Mouse (Mus musculus) cerebellum, postnatal 4 days (tissue): ENCODE data around the gene Nrxn2.

Source experiments
- DNase-seq, 2 experiments: peaks; one replicate each; pipeline ENCODE4 v3.0.0; 2022; ENCODE audit warnings: low spot score in 2 of 2, mixed read lengths in 1 of 2

Gene Nrxn2

DNA sequence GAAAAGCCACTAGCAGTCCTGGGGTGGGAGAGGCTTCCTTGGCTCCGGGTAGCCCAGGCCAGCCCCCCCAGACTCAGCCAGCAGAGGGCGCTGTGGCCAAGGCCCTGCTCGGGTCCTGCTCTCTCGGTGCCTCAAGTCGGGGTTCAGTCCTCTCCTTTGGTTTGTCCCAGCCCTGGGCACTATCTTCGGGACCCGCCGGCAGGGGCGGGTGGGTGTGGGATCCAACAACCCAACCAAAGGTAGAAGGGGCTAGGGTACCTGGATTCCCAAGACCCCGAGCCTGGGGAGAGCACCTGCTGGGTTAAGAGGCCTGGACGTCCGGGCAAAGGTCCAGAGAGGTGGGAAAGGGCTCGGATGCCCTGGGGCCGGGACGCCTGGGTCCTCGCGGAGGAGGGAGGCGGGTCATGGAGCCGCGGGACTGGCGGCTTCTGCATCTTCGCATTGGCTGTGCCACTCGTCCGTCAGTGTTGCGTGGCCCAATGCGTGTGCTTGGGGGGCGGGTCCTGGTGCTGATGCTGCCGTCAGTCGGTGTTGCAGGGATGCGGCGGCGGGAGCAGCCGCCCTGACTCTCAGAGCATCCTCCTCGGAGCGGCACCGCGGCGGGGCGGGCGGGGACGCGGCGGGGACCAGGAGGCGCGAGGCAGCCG, at the start of gene Nrxn2:
TSS of gene Nrxn2 (plus strand) at position 499 of the 647 bp plus-strand sequence.
- DNase-seq = peak; percentile 89 to 97

DNA sequence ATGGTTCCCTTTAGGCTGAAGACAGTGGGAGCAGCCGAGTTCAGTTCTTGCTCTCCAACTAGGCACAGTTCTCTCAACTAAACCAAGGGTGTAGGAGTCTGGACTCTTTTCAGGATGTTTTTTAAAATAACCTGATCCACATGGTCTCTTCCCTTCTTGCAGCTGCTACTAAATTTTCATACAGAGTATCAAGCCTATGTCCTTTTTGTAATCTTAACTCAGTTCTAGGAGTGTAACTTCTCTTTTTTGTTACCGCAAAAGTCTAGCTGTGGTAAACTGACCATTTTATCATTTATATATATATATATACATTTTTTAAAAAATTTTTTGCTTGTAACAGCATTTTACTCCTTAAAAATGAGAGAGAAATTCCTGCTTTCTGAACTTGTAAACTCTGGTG, 48.4 kb upstream of the Nrxn2 start:
- no peak for DNase-seq

DNA sequence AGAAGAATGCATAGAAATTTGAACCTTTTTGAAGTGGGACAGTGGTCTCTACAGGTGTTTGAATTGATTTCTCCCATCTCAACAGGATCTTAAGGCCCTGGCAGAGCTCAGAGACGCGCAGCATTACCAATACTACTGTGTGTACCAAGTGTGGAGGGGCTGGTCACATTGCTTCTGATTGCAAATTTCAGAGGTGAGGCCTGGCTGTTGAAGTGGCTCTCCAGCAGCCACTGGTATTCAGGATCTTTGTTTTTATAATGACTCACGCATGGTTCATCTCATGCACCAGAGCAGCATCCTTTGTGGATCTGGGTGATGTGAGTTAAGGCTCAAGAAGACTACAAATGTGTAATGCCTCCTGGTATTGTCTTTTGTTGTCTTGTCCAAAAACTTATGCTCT, 46.1 kb upstream of the Nrxn2 start:
- no peak for DNase-seq

DNA sequence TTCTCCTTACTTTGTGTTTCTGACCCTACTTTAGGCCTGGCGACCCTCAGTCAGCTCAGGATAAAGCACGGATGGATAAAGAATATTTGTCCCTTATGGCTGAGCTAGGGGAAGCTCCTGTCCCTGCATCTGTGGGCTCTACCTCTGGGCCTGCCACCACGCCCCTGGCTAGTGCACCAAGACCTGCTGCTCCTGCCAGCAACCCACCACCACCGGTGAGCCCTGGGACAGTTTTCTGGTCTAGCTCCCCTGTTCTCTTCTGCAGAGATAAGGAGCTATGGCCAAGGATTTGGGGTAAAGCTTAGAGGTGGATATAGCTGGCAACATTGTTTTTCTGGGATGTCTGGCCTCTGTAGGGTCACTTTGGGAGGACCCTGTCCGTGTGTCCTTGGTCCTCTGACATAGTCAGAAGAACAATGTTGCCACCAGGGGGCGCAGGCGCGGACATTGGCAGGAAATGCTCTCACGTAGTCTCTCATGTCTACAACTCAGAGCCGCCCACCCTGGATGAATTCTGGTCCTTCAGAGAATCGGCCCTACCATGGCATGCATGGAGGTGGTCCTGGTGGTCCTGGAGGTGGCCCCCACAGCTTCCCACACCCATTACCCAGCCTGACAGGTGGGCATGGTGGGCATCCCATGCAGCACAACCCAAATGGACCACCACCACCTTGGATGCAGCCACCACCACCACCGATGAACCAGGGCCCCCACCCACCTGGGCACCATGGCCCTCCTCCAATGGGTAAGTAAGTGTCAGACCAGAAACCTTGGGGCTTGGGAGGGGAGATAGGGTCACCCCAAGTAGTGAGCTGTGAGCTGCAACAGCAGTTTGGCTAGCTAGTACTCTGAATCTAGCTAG, 44.8 kb upstream of the Nrxn2 start:
- DNase-seq = peak; percentile 79 to 90

DNA sequence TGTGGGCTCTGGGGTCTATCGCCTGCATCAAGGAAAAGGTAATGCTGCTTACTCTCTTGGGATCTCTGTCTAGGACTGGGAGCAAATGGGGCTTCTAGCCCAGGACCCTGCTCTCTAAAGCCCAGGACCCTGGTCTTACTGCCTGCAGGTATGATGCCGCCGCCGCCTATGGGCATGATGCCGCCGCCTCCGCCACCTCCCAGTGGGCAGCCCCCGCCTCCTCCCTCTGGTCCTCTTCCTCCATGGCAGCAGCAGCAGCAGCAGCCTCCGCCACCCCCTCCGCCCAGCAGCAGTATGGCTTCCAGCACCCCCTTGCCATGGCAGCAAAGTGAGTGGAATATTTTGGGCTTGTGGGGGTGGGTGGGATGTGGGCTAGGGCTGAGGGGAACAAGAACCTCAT, 44.0 kb upstream of the Nrxn2 start:
- DNase-seq = no peak

DNA sequence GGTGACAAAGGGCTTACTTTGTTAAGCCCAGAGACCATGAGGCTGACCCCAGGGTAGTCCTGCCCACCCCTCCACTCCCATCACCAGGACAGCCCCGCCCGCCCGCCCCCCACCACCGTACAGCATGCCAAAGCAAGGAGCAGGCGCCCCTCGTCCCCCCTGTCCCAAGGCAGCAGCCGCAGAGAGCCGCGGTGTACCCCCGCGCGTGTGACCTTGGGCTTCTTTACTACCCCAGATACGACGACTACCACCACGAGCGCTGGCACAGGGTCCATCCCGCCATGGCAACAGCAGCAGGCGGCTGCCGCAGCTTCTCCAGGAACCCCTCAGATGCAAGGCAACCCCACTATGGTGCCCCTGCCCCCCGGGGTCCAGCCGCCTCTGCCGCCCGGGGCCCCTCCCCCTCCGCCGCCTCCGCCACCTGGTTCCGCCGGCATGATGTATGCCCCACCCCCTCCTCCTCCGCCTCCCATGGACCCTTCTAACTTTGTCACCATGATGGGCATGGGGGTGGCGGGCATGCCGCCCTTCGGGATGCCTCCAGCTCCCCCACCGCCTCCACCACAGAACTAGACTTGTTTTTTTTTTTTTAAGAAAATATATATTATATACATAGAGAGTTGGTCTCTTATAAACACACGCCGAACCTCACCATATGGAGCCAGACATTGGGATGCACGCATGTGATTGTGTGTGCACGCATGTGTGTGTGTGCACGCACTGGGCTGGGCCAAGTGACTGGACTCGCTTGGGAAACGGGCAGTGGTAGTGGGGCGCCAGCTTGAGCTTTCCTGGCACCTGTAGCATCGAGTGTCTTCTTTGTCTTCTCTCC, 42.9 kb upstream of the Nrxn2 start:
- no peak for DNase-seq

DNA sequence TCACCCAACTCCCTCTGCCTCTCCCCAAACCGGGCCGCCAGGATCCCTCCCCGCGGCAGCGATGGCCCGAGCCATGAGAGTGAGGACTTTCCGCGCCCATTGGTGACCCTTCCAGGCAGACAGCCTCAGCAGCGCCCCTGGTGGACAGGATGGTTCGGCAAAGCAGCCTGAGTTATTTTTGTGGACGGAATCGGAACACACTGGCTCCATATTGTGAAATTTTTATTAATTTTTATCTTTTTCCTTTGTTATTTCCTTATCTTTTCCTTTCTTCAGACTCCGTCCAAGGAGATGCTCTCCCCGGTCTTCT, 42.3 kb upstream of the Nrxn2 start:
- DNase-seq = peak; percentile 66 to 82

DNA sequence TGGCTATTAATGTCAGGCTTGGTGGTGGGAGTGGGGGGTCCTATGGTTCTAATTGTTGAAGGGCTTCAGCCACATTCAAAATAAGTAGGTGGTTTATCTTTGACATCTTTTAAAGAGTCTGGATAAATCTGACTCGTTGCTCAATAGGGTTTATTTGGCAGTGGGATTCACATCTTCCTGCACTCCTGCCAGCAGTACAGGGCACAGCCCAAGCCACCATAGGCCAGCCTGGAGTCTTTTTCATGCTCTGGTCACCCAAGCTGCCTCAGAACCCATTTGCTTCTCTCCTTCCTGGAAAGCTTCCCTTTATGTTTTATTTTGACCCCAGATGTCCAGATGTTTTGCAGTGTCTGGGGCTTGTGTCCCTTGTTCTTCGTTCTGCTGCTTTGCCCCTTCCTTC, 41.9 kb upstream of the Nrxn2 start:
- DNase-seq = no peak

DNA sequence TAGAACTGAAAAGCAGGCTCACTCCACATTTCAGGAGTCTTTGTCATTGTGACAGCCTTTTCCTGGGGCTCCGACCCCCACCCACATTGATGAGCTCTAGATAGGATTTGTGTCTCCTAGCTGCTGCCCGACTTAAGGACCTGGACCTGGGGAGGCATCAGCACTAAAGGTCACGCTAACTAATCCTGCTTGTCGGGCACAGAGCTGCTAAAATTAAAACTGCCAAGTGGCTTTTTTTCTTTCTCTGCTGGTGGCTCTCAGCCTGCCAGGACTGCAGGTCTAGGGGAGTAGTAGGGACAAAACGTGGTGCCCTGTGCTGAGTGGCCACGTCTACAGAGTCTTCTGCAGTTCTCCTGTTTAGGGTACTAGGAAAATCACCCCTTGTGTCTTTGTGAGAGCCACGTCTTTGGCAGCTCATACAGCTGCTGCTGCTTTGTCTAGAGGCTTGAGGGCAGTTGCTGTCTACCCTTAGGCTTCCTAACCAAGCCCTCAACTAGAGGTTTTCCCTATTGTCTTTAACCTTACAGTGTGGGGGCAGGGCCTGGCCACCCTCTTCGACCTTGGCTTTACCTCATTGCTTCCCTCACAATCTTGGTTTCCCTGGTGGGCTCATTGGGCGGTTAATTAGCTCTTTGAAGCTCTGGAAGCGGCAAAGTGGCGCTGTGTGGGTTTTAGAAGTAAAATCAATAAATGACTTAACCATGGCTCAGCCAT, 41.0 kb upstream of the Nrxn2 start:
- no peak for DNase-seq

DNA sequence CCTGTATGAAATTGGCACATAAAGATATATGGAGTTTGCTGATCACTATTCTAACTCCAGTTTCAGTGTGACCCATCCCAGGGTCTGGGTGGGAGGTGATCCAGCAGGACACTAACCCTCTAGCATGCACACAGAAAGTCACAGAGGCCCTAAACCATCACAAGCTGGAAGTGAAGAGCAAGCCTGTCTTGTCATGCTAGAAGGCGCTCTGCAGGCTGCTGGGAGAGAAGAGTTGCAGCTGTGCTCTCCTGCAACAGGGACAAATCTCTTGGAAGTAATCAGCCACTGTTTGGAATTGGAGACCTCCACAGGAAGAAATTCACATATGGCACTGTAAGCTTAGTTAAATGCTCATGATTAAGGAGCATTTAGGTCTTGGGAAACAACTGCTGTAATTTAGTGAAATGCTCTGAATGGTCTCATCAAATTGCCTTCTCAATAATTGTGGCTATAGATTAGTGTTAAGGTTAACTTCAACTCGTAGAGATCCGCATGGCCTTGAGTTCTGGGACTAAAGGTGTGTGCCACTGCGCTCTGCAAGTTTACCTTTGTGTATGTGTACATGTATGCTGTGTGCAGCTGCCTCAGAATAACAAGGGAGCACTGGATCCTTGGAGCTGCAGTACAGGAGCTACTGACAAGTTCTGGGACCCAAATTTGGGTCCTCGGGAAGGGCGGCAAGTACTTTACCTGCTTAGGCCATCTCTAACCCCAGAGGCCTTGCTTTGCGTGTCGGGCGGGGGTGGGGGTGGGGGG, 37.9 kb upstream of the Nrxn2 start:
- DNase-seq = no peak

DNA sequence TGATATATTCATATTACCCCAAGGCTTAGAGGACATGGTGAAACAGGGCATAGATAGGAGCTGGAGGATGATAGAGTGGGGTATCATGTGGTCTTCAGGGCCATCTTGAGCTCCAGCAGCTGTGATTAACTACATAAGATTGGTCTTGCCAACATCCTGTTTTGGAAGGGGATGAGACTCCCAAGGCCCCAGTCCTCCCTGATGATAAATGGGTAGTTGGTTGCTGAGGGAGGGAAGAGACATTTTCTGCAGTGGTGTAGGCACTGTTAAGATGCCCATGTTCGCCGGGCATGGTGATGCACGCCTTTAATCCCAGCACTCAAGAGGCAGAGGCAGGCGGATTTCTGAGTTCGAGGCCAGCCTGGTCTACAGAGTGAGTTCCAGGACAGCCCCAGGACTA, 37.3 kb upstream of the Nrxn2 start:
- no peak for DNase-seq

DNA sequence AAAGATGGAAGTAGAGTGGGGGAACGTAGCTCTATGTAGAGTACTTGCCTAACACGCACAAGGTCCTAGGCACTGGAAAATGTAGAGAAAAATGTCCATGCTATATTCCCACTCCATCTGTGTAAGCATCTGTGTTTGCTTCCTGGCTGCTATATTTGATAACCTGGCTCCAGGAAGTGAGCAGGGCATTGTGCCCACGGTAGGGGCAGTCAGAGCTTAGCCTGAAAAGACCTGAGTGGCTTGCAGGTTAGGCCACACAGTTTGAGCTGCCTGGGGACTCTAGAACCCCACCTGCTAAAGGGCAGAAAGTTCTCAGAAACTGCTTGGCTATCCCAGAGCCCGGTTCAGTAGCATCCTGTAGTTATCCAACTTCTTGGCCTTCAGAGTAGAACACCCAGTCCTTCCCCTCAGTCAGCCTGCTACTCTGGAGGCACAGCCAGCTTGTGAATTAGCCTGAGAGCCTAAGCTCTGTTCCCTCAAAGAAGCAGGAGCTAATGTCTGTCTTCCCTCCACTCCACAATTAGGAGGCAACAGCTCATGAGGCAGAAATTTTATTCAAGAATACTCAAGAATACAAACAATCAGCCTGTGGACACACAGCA, 36.1 kb upstream of the Nrxn2 start:
- DNase-seq = no peak

DNA sequence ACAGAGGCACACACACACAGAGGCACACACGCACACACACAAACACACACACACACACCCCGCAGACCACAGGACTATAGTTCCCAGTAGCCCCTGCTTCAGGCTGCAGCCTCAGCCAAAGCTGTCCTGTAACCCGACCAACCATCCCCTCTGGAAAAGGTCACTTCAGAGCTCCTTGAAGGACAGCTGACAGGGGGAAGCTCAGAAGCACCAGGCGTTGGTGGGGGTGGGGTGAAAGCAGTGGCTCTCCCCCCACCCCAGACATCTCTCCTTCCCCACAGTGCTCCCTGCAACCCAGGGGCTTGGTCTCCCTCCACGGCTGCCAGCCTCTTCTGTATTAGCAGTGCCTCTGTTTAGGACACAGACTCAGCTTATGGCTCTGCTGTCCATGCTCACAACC, 35.1 kb upstream of the Nrxn2 start:
- DNase-seq = no peak

DNA sequence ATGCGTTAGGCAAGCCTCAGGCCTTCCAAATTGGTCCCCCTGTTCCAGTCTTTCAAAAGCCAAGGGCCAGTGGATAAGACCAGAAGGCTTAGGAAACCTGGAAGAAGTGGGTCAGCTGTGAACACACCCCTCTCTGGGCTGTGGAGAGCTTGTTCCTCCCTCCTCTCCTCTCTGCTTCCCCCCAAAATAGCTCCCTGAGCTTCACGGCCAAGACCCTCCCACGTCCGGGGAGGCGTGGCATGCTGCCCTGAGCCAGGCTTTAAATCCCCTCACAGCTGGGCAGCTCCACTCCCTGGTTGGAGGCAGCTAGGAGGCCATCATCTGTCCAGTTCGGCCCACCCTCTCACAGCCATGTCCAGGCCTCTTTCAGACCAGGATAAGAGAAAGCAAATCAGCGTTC, 34.4 kb upstream of the Nrxn2 start, which contains the start of gene Pygm:
TSS of gene Pygm (plus strand) at position 272 of the 400 bp plus-strand sequence.
- no peak for DNase-seq

DNA sequence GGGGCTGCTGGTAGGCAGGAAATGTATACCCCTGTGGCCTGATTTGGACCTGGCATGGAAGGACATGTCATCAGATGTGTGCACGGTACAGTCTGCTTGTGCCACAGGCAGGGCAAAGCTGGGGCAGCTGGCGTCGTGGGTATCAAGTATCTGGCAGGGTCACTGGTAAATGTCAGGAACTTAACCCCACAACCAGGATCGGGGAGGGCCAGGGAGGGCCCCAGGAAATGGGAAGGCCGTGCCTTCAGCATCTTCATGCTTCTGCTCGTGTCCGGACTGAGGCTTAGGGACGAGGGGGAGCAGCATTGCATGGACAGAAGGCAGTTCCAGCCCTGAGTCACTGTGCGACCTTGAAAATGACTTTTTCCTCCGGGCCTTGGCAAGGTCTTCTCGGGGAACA, 33.6 kb upstream of the Nrxn2 start:
- no peak for DNase-seq

DNA sequence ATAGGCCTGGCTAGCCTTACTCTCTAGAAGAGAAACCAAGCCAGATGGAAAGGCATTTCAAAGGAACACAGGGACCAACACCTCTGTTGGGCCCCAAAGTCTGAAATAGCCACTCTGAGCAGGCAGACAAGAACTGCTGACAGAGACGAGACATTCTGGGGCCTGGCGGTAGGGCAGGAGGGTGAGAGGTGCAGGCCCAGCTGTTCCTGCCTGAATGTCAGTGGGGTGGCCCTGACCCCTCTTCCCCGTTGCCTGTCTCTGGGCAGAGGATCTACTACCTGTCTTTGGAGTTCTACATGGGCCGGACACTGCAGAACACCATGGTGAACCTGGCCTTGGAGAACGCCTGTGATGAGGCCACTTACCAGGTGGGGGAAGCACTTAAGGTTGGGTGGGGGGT, 33.1 kb upstream of the Nrxn2 start:
- DNase-seq = no peak

DNA sequence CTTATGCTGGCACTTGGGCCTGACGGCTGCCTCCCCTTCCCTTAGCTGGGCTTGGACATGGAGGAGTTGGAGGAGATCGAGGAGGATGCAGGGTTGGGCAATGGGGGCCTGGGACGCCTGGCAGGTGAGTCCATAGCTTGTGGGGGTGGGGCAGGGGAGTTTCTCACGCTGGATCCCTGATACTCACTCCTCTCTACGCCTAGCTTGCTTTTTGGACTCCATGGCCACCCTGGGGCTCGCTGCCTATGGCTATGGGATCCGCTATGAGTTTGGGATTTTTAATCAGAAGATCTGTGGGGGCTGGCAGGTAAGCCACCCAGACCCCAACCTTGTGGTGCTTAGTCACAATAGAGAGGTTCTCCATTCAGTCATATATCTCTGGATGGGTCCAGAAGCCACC, 32.7 kb upstream of the Nrxn2 start:
- DNase-seq = no peak

DNA sequence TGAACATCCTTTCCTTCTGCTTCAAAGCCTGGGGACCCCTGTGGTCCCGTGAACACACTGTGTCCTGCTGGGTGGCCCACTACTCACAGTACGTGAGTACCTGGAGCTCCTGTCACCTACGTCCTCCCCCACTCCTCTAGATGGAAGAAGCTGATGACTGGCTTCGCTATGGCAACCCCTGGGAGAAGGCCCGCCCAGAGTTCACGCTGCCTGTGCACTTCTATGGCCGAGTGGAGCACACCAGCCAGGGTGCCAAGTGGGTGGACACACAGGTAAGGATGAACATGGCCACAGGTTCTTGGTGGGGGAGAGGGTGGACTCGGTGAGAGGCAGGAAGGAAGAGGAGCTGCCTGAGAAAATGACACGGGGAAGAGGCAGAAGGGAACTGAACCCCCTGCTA, 32.3 kb upstream of the Nrxn2 start:
- no peak for DNase-seq

DNA sequence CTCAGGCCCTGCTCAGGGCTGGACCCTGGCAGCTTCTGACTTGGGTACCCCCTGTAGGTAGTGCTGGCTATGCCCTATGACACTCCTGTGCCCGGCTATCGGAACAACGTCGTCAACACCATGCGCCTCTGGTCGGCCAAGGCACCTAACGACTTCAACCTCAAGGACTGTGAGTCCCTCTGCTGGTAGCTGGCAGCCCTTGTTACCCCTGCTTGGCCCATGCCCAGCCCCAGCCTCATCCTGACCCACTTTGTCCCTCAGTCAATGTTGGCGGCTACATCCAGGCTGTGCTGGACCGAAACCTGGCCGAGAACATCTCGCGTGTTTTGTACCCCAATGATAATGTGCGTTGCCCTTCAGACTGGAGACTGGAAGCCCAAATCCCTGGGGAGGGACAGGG, 30.5 kb upstream of the Nrxn2 start:
- DNase-seq = no peak

DNA sequence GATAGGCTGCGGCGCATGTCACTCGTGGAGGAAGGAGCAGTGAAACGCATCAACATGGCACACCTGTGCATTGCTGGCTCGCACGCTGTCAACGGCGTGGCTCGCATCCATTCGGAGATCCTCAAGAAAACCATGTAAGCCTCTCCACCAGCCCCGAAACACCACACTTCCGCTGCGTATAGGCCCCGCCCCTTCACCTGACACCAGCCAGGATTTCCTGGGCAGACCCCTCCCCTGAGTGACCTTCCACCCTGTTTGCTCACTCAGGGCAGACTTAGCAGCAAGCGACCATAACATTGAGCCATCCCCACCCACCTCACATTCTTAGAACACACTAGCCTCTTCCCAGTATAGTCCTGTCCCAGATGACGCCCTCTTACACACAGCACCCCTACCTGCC, 28.7 kb upstream of the Nrxn2 start:
- no peak for DNase-seq

DNA sequence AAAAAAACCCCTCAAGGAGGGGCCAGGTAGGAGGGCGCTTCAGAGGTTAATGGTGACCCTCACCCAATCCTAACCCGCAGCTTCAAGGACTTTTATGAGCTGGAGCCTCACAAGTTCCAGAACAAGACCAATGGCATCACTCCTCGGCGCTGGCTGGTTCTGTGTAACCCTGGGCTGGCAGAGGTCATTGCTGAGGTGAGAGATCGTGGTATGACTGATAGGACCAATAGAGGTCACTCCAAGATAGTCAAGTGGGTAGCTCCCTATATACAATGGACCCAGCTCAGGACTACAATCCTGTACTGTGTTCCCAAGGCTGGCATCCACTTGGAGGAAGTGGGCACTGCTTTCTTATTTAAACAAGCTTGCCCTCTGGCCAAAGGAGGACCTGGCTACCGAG, 28.3 kb upstream of the Nrxn2 start:
- no peak for DNase-seq
